Mouse (Mus musculus): ENCODE results near the gene Hpn. TPM values are rescaled to one million over a fixed set of nuclear protein-coding genes. Genes with fewer than 3 reads are reported as not detected.
A peak's percentile ranks its signal among the peaks of the same experiment; 100 is the strongest.

Gene Hpn
- total RNA-seq, 2 experiments from 2014 or later: 1.7 to 2.1 TPM

GRCm38 (mm10) chr7:31144886-31145285 lies 29.8 kb upstream of the Hpn start:
- ATAC-seq (ENCODE audit: poor library complexity, severe bottlenecking): no peak

- no peak for ATAC-seq (ENCODE audit: poor library complexity, severe bottlenecking)
Measured at GRCm38 (mm10) chr7:31140941-31141340, 25.9 kb upstream of the Hpn start.

- no peak for ATAC-seq (ENCODE audit: poor library complexity, severe bottlenecking)
Measured at GRCm38 (mm10) chr7:31140302-31140701, 25.2 kb upstream of the Hpn start.

GRCm38 (mm10) chr7:31139765-31140164 lies 24.7 kb upstream of the Hpn start:
- ATAC-seq (ENCODE audit: poor library complexity, severe bottlenecking): peak; percentile 93

- ATAC-seq (ENCODE audit: poor library complexity, severe bottlenecking): no peak
Measured at GRCm38 (mm10) chr7:31135717-31136116, 20.6 kb upstream of the Hpn start.

GRCm38 (mm10) chr7:31131866-31132265 lies 16.8 kb upstream of the Hpn start:
- no peak for ATAC-seq (ENCODE audit: poor library complexity, severe bottlenecking)

- ATAC-seq (ENCODE audit: poor library complexity, severe bottlenecking): peak; percentile 75
Measured at GRCm38 (mm10) chr7:31130841-31131240, 15.8 kb upstream of the Hpn start.

GRCm38 (mm10) chr7:31130197-31130596 lies 15.1 kb upstream of the Hpn start:
- no peak for ATAC-seq (ENCODE audit: poor library complexity, severe bottlenecking)

GRCm38 (mm10) chr7:31128157-31128705 lies 13.1 kb upstream of the Hpn start:
- ATAC-seq (ENCODE audit: poor library complexity, severe bottlenecking): no peak

GRCm38 (mm10) chr7:31126851-31127724 lies 12.0 kb upstream of the Hpn start, which contains the start of gene Scn1b:
TSS of gene Scn1b (minus strand) at chr7:31127003.
- peak; percentile 23; the same call in 1 of the 2 replicates for ATAC-seq (ENCODE audit: poor library complexity, severe bottlenecking)

- no peak for ATAC-seq (ENCODE audit: poor library complexity, severe bottlenecking)
Measured at GRCm38 (mm10) chr7:31126211-31126751, 11.2 kb upstream of the Hpn start.

GRCm38 (mm10) chr7:31125116-31125515 lies 10.0 kb upstream of the Hpn start:
- 0 out of 2 replicates have a peak, but pooled peaks have one; percentile 24 for ATAC-seq (ENCODE audit: poor library complexity, severe bottlenecking)

GRCm38 (mm10) chr7:31124381-31124780 lies 9.3 kb upstream of the Hpn start:
- ATAC-seq (ENCODE audit: poor library complexity, severe bottlenecking): no peak

GRCm38 (mm10) chr7:31123697-31124096 lies 8.6 kb upstream of the Hpn start:
- no peak for ATAC-seq (ENCODE audit: poor library complexity, severe bottlenecking)

GRCm38 (mm10) chr7:31122641-31123631 lies 7.8 kb upstream of the Hpn start:
- no peak for ATAC-seq (ENCODE audit: poor library complexity, severe bottlenecking)

- ATAC-seq (ENCODE audit: poor library complexity, severe bottlenecking): no peak
Measured at GRCm38 (mm10) chr7:31119556-31119955, 4.5 kb upstream of the Hpn start.

GRCm38 (mm10) chr7:31118486-31118885 lies 3.4 kb upstream of the Hpn start:
- ATAC-seq (ENCODE audit: poor library complexity, severe bottlenecking): no peak

GRCm38 (mm10) chr7:31117465-31117864 lies 2.4 kb upstream of the Hpn start:
- no peak for ATAC-seq (ENCODE audit: poor library complexity, severe bottlenecking)

- ATAC-seq (ENCODE audit: poor library complexity, severe bottlenecking): no peak
Measured at GRCm38 (mm10) chr7:31116721-31117145, 1.6 kb upstream of the Hpn start.

GRCm38 (mm10) chr7:31115587-31116043 lies 525 bp upstream of the Hpn start:
- peak; percentile 48 for ATAC-seq (ENCODE audit: poor library complexity, severe bottlenecking)

- ATAC-seq (ENCODE audit: poor library complexity, severe bottlenecking): no peak
Measured at GRCm38 (mm10) chr7:31114646-31115045, 444 bp downstream of the Hpn start.
